Mouse (Mus musculus) forebrain, embryonic 11.5 days (tissue): ENCODE results near the gene Neu2. TPM values are rescaled to one million over a fixed set of nuclear protein-coding genes. Genes with fewer than 3 reads are reported as not detected.

Source experiments
- ATAC-seq: fragments of 200-750 bp; cut with Nextera tagmentation; replicated peaks from 2 replicates; pipeline ENCODE4 v1.8.0; 2017; ENCODE audit warnings: moderate TSS enrichment; ENCODE audit not compliant: low FRiP score
- DNase-seq: peaks from one replicate; pipeline ENCODE4 v3.0.0-alpha.2; 2017; ENCODE audit warnings: low spot score
- H3K27ac ChIP-seq: fragments of 300-500 bp; sonication (generic); 2 replicates; pipeline ENCODE4 v1.5.1; 2014; ENCODE audit warnings: low read depth, low read length
- H3K27me3 ChIP-seq: fragments of 300-500 bp; sonication (generic); 2 replicates; pipeline ENCODE4 v1.6.1; 2014; ENCODE audit warnings: mild to moderate bottlenecking, low read length, mixed read lengths; ENCODE audit not compliant: control insufficient read depth, insufficient read depth
- H3K36me3 ChIP-seq: fragments of 300-500 bp; sonication (generic); 2 replicates; pipeline ENCODE4 v1.6.1; 2014; ENCODE audit warnings: mild to moderate bottlenecking, low read length, moderate library complexity, mixed read lengths; ENCODE audit not compliant: control insufficient read depth, insufficient read depth
- H3K4me1 ChIP-seq: fragments of 300-500 bp; sonication (generic); replicated peaks from 2 replicates; pipeline ENCODE4 v1.6.1; 2014; ENCODE audit warnings: low read length, mixed read lengths; ENCODE audit not compliant: control insufficient read depth, insufficient read depth
- H3K4me2 ChIP-seq: fragments of 300-500 bp; sonication (generic); 2 replicates; pipeline ENCODE4 v1.6.1; 2014; ENCODE audit warnings: low read depth, mild to moderate bottlenecking, low read length, moderate library complexity, mixed read lengths; ENCODE audit not compliant: severe bottlenecking
- H3K4me3 ChIP-seq: fragments of 300-500 bp; sonication (generic); 2 replicates; pipeline ENCODE4 v1.5.1; 2014; ENCODE audit warnings: low read depth, low read length
- H3K9ac ChIP-seq: fragments of 300-500 bp; sonication (generic); 2 replicates; pipeline ENCODE4 v1.6.1; 2014; ENCODE audit warnings: low read length
- H3K9me3 ChIP-seq: fragments of 300-500 bp; sonication (generic); 2 replicates; pipeline ENCODE4 v1.6.1; 2016; ENCODE audit warnings: low read length, mixed read lengths; ENCODE audit not compliant: control insufficient read depth
- WGBS: fragments of 180-500 bp; shearing (Covaris S2); extraction: QIAGEN DNeasy Blood & Tissue Kit; methylation state at CpG from one replicate; pipeline ENCODE4 v1.1.7; 2014; 5-methylcytosine and 5-hydroxymethylcytosine counted together
- polyA plus RNA-seq: library from polyadenylated mRNA; unstranded; fragments of >200 nt; fragmentation: Nextera tagmentation; extraction: Ambion mirVana; gene quantifications from 2 replicates; pipeline ENCODE4 v1.2.1, GENCODE M21; 2014

Neu2 gene
- polyA plus RNA-seq, 1 experiment from 2014 or later: not detected

DNA sequence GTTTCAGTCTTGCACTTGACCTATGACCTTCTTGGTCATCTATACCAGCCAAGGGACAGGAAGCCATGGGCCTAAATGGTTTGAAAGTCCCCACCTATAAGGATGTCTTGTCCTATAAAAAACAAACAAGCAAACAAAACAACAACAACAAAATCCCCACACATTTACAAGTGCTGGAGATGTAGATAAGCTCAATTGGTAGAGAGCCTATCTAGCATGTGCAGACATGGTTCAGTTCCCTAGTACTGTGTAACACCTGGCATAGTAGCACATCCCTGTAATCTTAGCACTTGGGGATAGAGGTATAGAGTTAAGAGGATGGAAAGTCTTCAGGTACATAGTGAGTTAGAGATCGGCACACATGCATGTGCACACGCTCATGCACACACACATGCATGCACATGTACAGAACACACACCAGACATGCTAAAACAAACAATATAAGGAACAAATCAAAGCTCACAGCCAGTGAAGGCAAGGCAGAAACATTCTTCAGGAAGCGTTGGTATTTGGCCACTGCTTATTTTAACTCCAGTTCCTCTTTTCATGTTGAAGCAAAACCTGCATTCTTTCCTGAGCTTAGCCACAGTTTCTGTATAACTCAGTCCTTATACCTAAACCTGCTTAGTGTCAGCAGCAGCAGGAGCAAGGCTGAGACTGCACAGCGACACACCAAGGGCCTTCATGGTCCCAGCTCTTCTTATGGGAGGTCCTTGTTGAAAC, 128.3 kb downstream of the Neu2 start:
- Histone ChIP-seq H3K4me2 (no peak overlapping the region), H3K27me3 (no peaks in the 10 kb centered on the region), H3K9ac (no peak overlapping the region), H3K27ac (no peak overlapping the region), H3K36me3 (no peaks in the 10 kb centered on the region), H3K4me3 (no peak overlapping the region), H3K4me1 (no peaks in the 10 kb centered on the region), H3K9me3 (no peaks in the 10 kb centered on the region)
- ATAC-seq (no peak), DNase-seq (no peak)
- whole genome bisulfite sequencing: 86% methylated on average over 4 of the region's 4 CpGs

DNA sequence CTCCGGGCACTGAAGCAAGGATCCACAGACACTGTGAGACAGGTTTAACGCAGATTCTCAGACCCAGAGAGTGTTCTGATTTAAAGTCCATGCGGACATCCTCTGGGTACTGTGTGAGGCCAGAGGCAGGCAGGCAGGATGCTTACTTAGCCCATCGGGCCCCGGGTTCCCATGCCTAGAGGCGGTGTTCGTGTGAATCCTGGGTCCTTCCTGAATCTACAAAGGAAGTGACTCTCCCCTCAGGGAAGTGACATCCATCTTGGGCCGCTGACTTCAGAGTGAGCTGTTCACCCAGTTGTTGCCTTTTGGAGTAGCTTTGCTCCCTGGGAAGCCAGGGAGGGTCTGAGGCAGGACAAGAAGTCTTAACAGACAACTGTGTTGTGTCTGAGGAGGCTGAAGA, 130.0 kb downstream of the Neu2 start:
- Histone ChIP-seq H3K27me3 (no peaks in the 10 kb centered on the region), H3K9me3 (no peaks in the 10 kb centered on the region), H3K36me3 (no peaks in the 10 kb centered on the region), H3K4me2 (no peak overlapping the region), H3K4me3 (no peak overlapping the region), H3K9ac (no peak overlapping the region), H3K4me1 (no peaks in the 10 kb centered on the region), H3K27ac (0 out of 2 replicates have a peak overlapping the region, but pooled peaks have one; percentile 8)
- WGBS: 87% methylated on average over 8 of the region's 8 CpGs
- no peak for DNase-seq
- no peak for ATAC-seq

DNA sequence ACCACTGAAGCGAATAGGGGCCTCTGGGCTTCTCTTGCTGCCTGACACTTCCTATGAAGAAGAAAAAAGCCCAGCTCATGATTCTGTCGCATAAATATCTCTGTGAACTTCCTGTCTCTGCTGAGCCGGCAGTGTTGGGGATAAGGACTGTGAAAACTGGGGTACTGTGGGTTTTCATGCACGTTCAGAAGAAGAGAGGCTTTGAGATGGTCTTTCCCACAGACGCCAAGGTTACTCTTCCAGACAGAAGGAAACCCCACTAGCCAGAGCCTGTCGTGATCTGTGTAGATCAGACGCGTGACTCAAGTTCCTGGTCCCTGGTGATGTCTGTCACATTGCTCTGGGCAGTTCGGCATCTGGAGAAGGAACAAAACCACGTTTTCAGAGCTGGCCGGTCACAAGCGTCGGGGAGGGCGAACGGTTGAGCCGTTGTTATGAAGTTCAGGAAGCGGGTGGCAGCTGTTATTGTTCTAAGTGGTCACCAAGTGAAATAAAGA, 130.5 kb downstream of the Neu2 start:
- H3K36me3 ChIP-seq: no peaks in the 10 kb centered on the region
- H3K4me2 ChIP-seq: no peak overlapping the region
- DNase-seq (no peak), ATAC-seq (no peak)
- WGBS: 79% methylated on average over 17 of the region's 17 CpGs
- no peak overlapping the region for H3K9ac ChIP-seq
- H3K4me3 ChIP-seq: no peak overlapping the region
- H3K9me3 ChIP-seq: no peaks in the 10 kb centered on the region
- 0 out of 2 replicates have a peak overlapping the region, but pooled peaks have one; percentile 8 for H3K27ac ChIP-seq
- no peaks in the 10 kb centered on the region for H3K4me1 ChIP-seq
- no peaks in the 10 kb centered on the region for H3K27me3 ChIP-seq

DNA sequence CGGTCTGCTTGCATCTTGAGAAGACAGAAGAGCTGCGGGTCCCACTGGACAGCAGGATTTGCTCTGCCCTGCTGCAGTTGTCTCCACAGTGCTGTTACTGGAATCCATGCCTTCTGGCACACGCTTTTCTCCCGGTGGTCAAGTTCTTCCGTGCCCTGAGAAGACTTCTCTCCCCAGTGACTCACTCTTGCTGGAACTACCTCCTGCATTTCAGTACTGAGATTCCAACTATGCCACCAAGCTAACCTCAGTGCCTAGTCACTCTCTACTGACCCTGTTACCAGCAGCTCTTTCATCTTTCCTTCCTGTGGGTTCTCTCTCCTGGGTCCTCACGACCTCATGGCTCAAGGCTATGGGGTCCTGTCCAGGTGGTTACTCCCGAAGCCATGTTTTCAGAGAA, 133.3 kb downstream of the Neu2 start:
- WGBS: 91% methylated on average over 7 of the region's 7 CpGs
- no peaks in the 10 kb centered on the region for H3K27me3 ChIP-seq
- ATAC-seq (no peak), DNase-seq (no peak)
- H3K4me3 ChIP-seq: no peak overlapping the region
- no peak overlapping the region for H3K27ac ChIP-seq
- no peak overlapping the region for H3K9ac ChIP-seq
- no peaks in the 10 kb centered on the region for H3K9me3 ChIP-seq
- H3K4me1 ChIP-seq: no peaks in the 10 kb centered on the region
- H3K4me2 ChIP-seq: no peak overlapping the region
- H3K36me3 ChIP-seq: no peaks in the 10 kb centered on the region

DNA sequence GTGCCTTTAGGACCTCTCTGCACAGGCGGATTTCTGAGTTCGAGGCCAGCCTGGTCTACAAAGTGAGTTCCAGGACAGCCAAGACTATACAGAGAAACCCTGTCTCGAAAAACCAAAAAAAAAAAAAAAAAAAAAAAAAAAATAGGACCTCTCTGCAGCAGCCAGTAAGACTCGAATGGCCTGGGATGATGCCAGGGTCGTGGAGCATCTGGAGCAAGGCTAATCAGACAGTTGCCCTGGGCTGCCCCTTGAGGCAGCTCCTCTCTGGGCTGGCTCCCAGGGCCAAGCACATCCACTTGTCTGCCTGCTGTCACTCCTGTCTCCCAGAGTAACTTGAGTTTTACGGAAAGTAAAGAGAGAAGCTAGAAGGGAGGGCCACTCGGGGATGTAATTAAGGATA, 135.4 kb downstream of the Neu2 start:
- 79% methylated on average over 7 of the region's 7 CpGs for WGBS
- H3K36me3 ChIP-seq: no peaks in the 10 kb centered on the region
- no peaks in the 10 kb centered on the region for H3K27me3 ChIP-seq
- no peaks in the 10 kb centered on the region for H3K9me3 ChIP-seq
- no peak overlapping the region for H3K4me2 ChIP-seq
- no peak for ATAC-seq
- no peak overlapping the region for H3K4me3 ChIP-seq
- no peak for DNase-seq
- no peak overlapping the region for H3K27ac ChIP-seq
- H3K9ac ChIP-seq: no peak overlapping the region
- H3K4me1 ChIP-seq: no peaks in the 10 kb centered on the region

DNA sequence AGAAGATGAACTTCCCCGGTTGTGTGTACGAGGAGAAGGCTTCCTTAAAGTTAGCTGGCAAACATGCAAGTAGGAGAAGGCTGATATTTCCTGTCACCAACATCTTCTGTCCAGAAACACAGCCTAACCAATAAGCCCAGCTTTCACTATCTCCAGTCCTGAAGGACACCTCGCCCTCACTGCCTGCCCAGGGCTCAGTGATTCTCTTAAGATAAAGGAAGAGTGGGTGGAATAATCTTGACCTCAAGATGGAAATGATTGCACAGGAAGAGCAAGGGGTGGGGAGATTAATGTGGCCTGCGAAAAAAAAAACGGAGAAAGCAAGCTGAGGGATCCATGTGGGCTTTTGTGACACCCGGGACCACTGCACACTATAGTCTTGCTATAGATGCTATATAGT, 136.1 kb downstream of the Neu2 start:
- no peak for DNase-seq
- no peak overlapping the region for H3K9ac ChIP-seq
- H3K4me1 ChIP-seq: no peaks in the 10 kb centered on the region
- H3K4me2 ChIP-seq: no peak overlapping the region
- H3K36me3 ChIP-seq: no peaks in the 10 kb centered on the region
- H3K4me3 ChIP-seq: no peak overlapping the region
- no peak overlapping the region for H3K27ac ChIP-seq
- H3K9me3 ChIP-seq: no peaks in the 10 kb centered on the region
- WGBS: 83% methylated on average over 6 of the region's 6 CpGs
- ATAC-seq: no peak
- H3K27me3 ChIP-seq: no peaks in the 10 kb centered on the region

Other genes with a start within 250 kb of the Neu2 start
- 2.2 and 2.6 TPM in 2 replicates for gene Efhd1, start 245.5 kb upstream of the Neu2 start, polyA plus RNA-seq
- gene Gigyf2, start 182.9 kb upstream of the Neu2 start, polyA plus RNA-seq: 53.1 and 55.8 TPM in 2 replicates
- 0.68 and 1.2 TPM in 2 replicates for gene Kcnj13, start 115.2 kb upstream of the Neu2 start, polyA plus RNA-seq
- not detected in 2 replicates for gene Snorc, start 39.6 kb upstream of the Neu2 start, polyA plus RNA-seq
- gene Ngef, start 64.0 kb downstream of the Neu2 start, polyA plus RNA-seq: 2.3 and 2.5 TPM in 2 replicates
- gene Inpp5d, start 110.4 kb downstream of the Neu2 start, polyA plus RNA-seq: 3.6 and 5.0 TPM in 2 replicates
- 37.8 and 40.6 TPM in 2 replicates for gene Atg16l1, start 246.0 kb downstream of the Neu2 start, polyA plus RNA-seq